Mouse (Mus musculus): Measurements from ENCODE around the gene Mllt10. TPM values are rescaled to one million over a fixed set of nuclear protein-coding genes. Genes with fewer than 3 reads are reported as not detected.

The Mllt10 gene
- polyA plus RNA-seq, 1 experiment from 2014 or later, result 75.2 TPM

GRCm38 (mm10) chr2:18195691-18196396 is 140.8 kb downstream of the Mllt10 start:
- H3K4me2 ChIP-seq (replicated peaks), result no peak overlapping the region
- H3K4me3 ChIP-seq (replicated peaks), result no peak overlapping the region
- no peaks in the 10 kb centered on the region for H3K27me3 ChIP-seq
- H3K9ac ChIP-seq (replicated peaks), result no peak overlapping the region
- WGBS, result 84% methylated on average over 3 of the region's 3 CpGs
- no peaks in the 10 kb centered on the region for H3K9me3 ChIP-seq
- H3K36me3 ChIP-seq, result peaks cover 35% of the 10 kb centered on the region
- no peaks in the 10 kb centered on the region for H3K4me1 ChIP-seq (replicated peaks)
- ATAC-seq, result no peak
- H3K27ac ChIP-seq, result no peak overlapping the region

GRCm38 (mm10) chr2:18201820-18202462 is 146.9 kb downstream of the Mllt10 start:
- Histone ChIP-seq H3K9ac (replicated peaks) (no peak overlapping the region), H3K27me3 (no peaks in the 10 kb centered on the region), H3K36me3 (peaks cover 58% of the 10 kb centered on the region), H3K27ac (no peak overlapping the region), H3K4me3 (replicated peaks) (no peak overlapping the region), H3K9me3 (no peaks in the 10 kb centered on the region), H3K4me1 (replicated peaks) (peaks cover 3% of the 10 kb centered on the region; the same call in 1 of the 2 replicates), H3K4me2 (replicated peaks) (no peak overlapping the region)
- ATAC-seq, result no peak
- 93% methylated on average over 1 of the region's 1 CpGs for WGBS

- Histone ChIP-seq H3K9ac (replicated peaks) (no peak overlapping the region), H3K27me3 (no peaks in the 10 kb centered on the region), H3K27ac (no peak overlapping the region), H3K9me3 (no peaks in the 10 kb centered on the region), H3K36me3 (peaks cover 63% of the 10 kb centered on the region), H3K4me3 (replicated peaks) (no peak overlapping the region), H3K4me2 (replicated peaks) (no peak overlapping the region), H3K4me1 (replicated peaks) (peaks cover 8% of the 10 kb centered on the region; the same call in 1 of the 2 replicates)
- WGBS, result 99% methylated on average over 4 of the region's 4 CpGs
- ATAC-seq, result no peak
Measured at GRCm38 (mm10) chr2:18202923-18203322, 147.9 kb downstream of the Mllt10 start.

GRCm38 (mm10) chr2:18205118-18205517 is 150.1 kb downstream of the Mllt10 start:
- Histone ChIP-seq H3K27ac (no peak overlapping the region), H3K4me1 (replicated peaks) (peaks cover 10% of the 10 kb centered on the region; the same call in 1 of the 2 replicates), H3K4me2 (replicated peaks) (no peak overlapping the region), H3K4me3 (replicated peaks) (no peak overlapping the region), H3K9ac (replicated peaks) (no peak overlapping the region), H3K27me3 (no peaks in the 10 kb centered on the region), H3K9me3 (no peaks in the 10 kb centered on the region), H3K36me3 (peaks cover 66% of the 10 kb centered on the region)
- WGBS, result 77% methylated on average over 3 of the region's 3 CpGs
- no peak for ATAC-seq

- WGBS, result 75% methylated on average over 10 of the region's 10 CpGs
- H3K4me3 ChIP-seq (replicated peaks), result no peak overlapping the region
- ATAC-seq, result peak; percentile 51; the same call in 1 of the 2 replicates
- no peak overlapping the region for H3K4me2 ChIP-seq (replicated peaks)
- H3K27me3 ChIP-seq, result no peaks in the 10 kb centered on the region
- H3K9ac ChIP-seq (replicated peaks), result no peak overlapping the region
- peaks cover 10% of the 10 kb centered on the region; the same call in 1 of the 2 replicates for H3K4me1 ChIP-seq (replicated peaks)
- H3K27ac ChIP-seq, result peak overlapping the region; percentile 56; the same call in 1 of the 2 replicates
- no peaks in the 10 kb centered on the region for H3K9me3 ChIP-seq
- H3K36me3 ChIP-seq, result peaks cover 70% of the 10 kb centered on the region
Measured at GRCm38 (mm10) chr2:18206811-18207210, 151.8 kb downstream of the Mllt10 start.

GRCm38 (mm10) chr2:18208578-18208977 is 153.5 kb downstream of the Mllt10 start:
- Histone ChIP-seq H3K4me2 (replicated peaks) (no peak overlapping the region), H3K9me3 (no peaks in the 10 kb centered on the region), H3K9ac (replicated peaks) (no peak overlapping the region), H3K4me1 (replicated peaks) (peaks cover 10% of the 10 kb centered on the region; the same call in 1 of the 2 replicates), H3K4me3 (replicated peaks) (no peak overlapping the region), H3K36me3 (peaks cover 72% of the 10 kb centered on the region), H3K27me3 (no peaks in the 10 kb centered on the region), H3K27ac (no peak overlapping the region)
- ATAC-seq, result no peak
- WGBS, result 90% methylated on average over 6 of the region's 6 CpGs

GRCm38 (mm10) chr2:18209211-18209823 is 154.3 kb downstream of the Mllt10 start:
- 89% methylated on average over 7 of the region's 7 CpGs for WGBS
- Histone ChIP-seq H3K4me2 (replicated peaks) (no peak overlapping the region), H3K36me3 (peaks cover 73% of the 10 kb centered on the region)

GRCm38 (mm10) chr2:18209948-18210347 is 154.9 kb downstream of the Mllt10 start:
- WGBS, result 91% methylated on average over 4 of the region's 4 CpGs
- Histone ChIP-seq H3K27ac (no peak overlapping the region), H3K9me3 (no peaks in the 10 kb centered on the region), H3K4me1 (replicated peaks) (peaks cover 10% of the 10 kb centered on the region; the same call in 1 of the 2 replicates), H3K4me3 (replicated peaks) (no peak overlapping the region), H3K27me3 (no peaks in the 10 kb centered on the region), H3K4me2 (replicated peaks) (no peak overlapping the region), H3K9ac (replicated peaks) (no peak overlapping the region), H3K36me3 (peaks cover 76% of the 10 kb centered on the region)
- ATAC-seq, result no peak

More at GRCm38 (mm10) chr2:18209211-18209823, 154.3 kb downstream of the Mllt10 start:
- no peaks in the 10 kb centered on the region for H3K9me3 ChIP-seq
- H3K4me1 ChIP-seq (replicated peaks), result peaks cover 10% of the 10 kb centered on the region; the same call in 1 of the 2 replicates
- no peak overlapping the region for H3K27ac ChIP-seq
- H3K4me3 ChIP-seq (replicated peaks), result no peak overlapping the region
- no peaks in the 10 kb centered on the region for H3K27me3 ChIP-seq
- no peak overlapping the region for H3K9ac ChIP-seq (replicated peaks)
- no peak for ATAC-seq

GRCm38 (mm10) chr2:18214031-18214430 is 159.0 kb downstream of the Mllt10 start:
- no peak overlapping the region for H3K9ac ChIP-seq (replicated peaks)
- H3K9me3 ChIP-seq, result no peaks in the 10 kb centered on the region
- peaks cover 82% of the 10 kb centered on the region for H3K36me3 ChIP-seq
- no peaks in the 10 kb centered on the region for H3K27me3 ChIP-seq
- no peak overlapping the region for H3K27ac ChIP-seq
- no peak overlapping the region for H3K4me3 ChIP-seq (replicated peaks)
- 78% methylated on average over 2 of the region's 2 CpGs for WGBS
- H3K4me2 ChIP-seq (replicated peaks), result no peak overlapping the region
- ATAC-seq, result no peak
- no peaks in the 10 kb centered on the region for H3K4me1 ChIP-seq (replicated peaks)

GRCm38 (mm10) chr2:18217867-18218266 is 162.8 kb downstream of the Mllt10 start:
- peak; percentile 56; the same call in 1 of the 2 replicates for ATAC-seq
- WGBS, result 68% methylated on average over 3 of the region's 3 CpGs

GRCm38 (mm10) chr2:18218500-18218899 is 163.5 kb downstream of the Mllt10 start:
- H3K27ac ChIP-seq, result no peak overlapping the region
- 75% methylated on average over 5 of the region's 5 CpGs for WGBS
- H3K36me3 ChIP-seq, result peaks cover 56% of the 10 kb centered on the region
- no peaks in the 10 kb centered on the region for H3K4me1 ChIP-seq (replicated peaks)
- no peaks in the 10 kb centered on the region for H3K9me3 ChIP-seq
- H3K27me3 ChIP-seq, result no peaks in the 10 kb centered on the region
- no peak overlapping the region for H3K9ac ChIP-seq (replicated peaks)
- no peak for ATAC-seq
- no peak overlapping the region for H3K4me2 ChIP-seq (replicated peaks)
- no peak overlapping the region for H3K4me3 ChIP-seq (replicated peaks)

More at GRCm38 (mm10) chr2:18217867-18218266, 162.8 kb downstream of the Mllt10 start:
- Histone ChIP-seq H3K9ac (replicated peaks) (no peak overlapping the region), H3K27ac (no peak overlapping the region), H3K4me1 (replicated peaks) (no peaks in the 10 kb centered on the region), H3K36me3 (peaks cover 62% of the 10 kb centered on the region), H3K4me3 (replicated peaks) (no peak overlapping the region), H3K9me3 (no peaks in the 10 kb centered on the region), H3K27me3 (no peaks in the 10 kb centered on the region), H3K4me2 (replicated peaks) (no peak overlapping the region)

GRCm38 (mm10) chr2:18219136-18219535 is 164.1 kb downstream of the Mllt10 start:
- no peak overlapping the region for H3K4me2 ChIP-seq (replicated peaks)
- H3K9me3 ChIP-seq, result no peaks in the 10 kb centered on the region
- no peak for ATAC-seq
- no peaks in the 10 kb centered on the region for H3K27me3 ChIP-seq
- WGBS, result 80% methylated on average over 8 of the region's 8 CpGs
- no peaks in the 10 kb centered on the region for H3K4me1 ChIP-seq (replicated peaks)
- H3K4me3 ChIP-seq (replicated peaks), result no peak overlapping the region
- peaks cover 50% of the 10 kb centered on the region for H3K36me3 ChIP-seq
- H3K9ac ChIP-seq (replicated peaks), result no peak overlapping the region
- H3K27ac ChIP-seq, result no peak overlapping the region

Data from midbrain, embryonic 13.5 days (tissue).